Mouse (Mus musculus): ENCODE results near the gene Khdc4.

GRCm38 (mm10) chr3:88746139-88746870, 60.7 kb downstream of the Khdc4 start:
- TF ChIP-seq CTCF (IDR thresholded peaks at IDR 0.05; ENCODE audit: insufficient read depth, low read depth, low read length) (no peak), POLR2A (IDR thresholded peaks at IDR 0.05; ENCODE audit: insufficient read depth, low read depth, low read length) (no peak)
